Mouse (Mus musculus) neural tube, embryonic 12.5 days (tissue): Measurements from ENCODE around the gene Asb8. TPM values are rescaled to one million over a fixed set of nuclear protein-coding genes. Genes with fewer than 3 reads are reported as not detected.

ENCODE experiments used
- ATAC-seq: fragments of 200-750 bp; cut with Nextera tagmentation; 2 replicates; pipeline ENCODE4 v1.8.0; 2017; ENCODE audit warnings: low read depth, mild to moderate bottlenecking, moderate TSS enrichment, moderate library complexity; ENCODE audit not compliant: low FRiP score
- H3K27ac ChIP-seq: fragments of 300-500 bp; sonication (generic); 2 replicates; pipeline ENCODE4 v1.5.1; 2016
- H3K27me3 ChIP-seq: fragments of 300-500 bp; sonication (generic); replicated peaks from 2 replicates; pipeline ENCODE4 v1.6.1; 2016; ENCODE audit warnings: mild to moderate bottlenecking
- H3K36me3 ChIP-seq: fragments of 300-500 bp; sonication (generic); 2 replicates; pipeline ENCODE4 v1.6.1; 2016; ENCODE audit warnings: mild to moderate bottlenecking
- H3K4me1 ChIP-seq: fragments of 300-500 bp; sonication (generic); 2 replicates; pipeline ENCODE4 v1.6.1; 2016
- H3K4me2 ChIP-seq: fragments of 300-500 bp; sonication (generic); replicated peaks from 2 replicates; pipeline ENCODE4 v1.6.1; 2016; ENCODE audit warnings: mild to moderate bottlenecking
- H3K4me3 ChIP-seq: fragments of 300-500 bp; sonication (generic); 2 replicates; pipeline ENCODE4 v1.5.1; 2016
- H3K9ac ChIP-seq: fragments of 300-500 bp; sonication (generic); 2 replicates; pipeline ENCODE4 v1.6.1; 2016; ENCODE audit warnings: mild to moderate bottlenecking
- H3K9me3 ChIP-seq: fragments of 300-500 bp; sonication (generic); 2 replicates; pipeline ENCODE4 v1.6.1; 2016; ENCODE audit warnings: mild to moderate bottlenecking
- WGBS: fragments of 180-500 bp; shearing (Covaris S2); methylation state at CpG from one replicate; pipeline ENCODE4 v1.1.7; 2016; 5-methylcytosine and 5-hydroxymethylcytosine counted together
- polyA plus RNA-seq: library from polyadenylated mRNA; unstranded; fragments of >200 nt; fragmentation: Nextera tagmentation; extraction: Ambion mirVana; gene quantifications from 2 replicates; pipeline ENCODE4 v1.2.1, GENCODE M21; 2016

Gene Asb8
- polyA plus RNA-seq, 1 experiment from 2014 or later: 51.4 TPM

- H3K4me2 ChIP-seq: peak overlapping the region; percentile 75
- no peak for ATAC-seq
- peak overlapping the region; percentile 89 for H3K9ac ChIP-seq
- H3K4me3 ChIP-seq: peak overlapping the region; percentile 89
- H3K27ac ChIP-seq: no peak overlapping the region
- peaks cover 8% of the 10 kb centered on the region; the same call in 1 of the 2 replicates for H3K36me3 ChIP-seq
- H3K27me3 ChIP-seq: no peaks in the 10 kb centered on the region
- H3K4me1 ChIP-seq: peaks cover 11% of the 10 kb centered on the region
- 35% methylated on average over 4 of the region's 4 CpGs for WGBS
- H3K9me3 ChIP-seq: no peaks in the 10 kb centered on the region
Observed at GRCm38 (mm10) chr15:98091841-98092240, 73.6 kb downstream of the Asb8 start.

GRCm38 (mm10) chr15:98089421-98090183 is 75.8 kb downstream of the Asb8 start:
- Histone ChIP-seq H3K27ac (no peak overlapping the region), H3K4me3 (no peak overlapping the region), H3K4me1 (peaks cover 11% of the 10 kb centered on the region), H3K9ac (no peak overlapping the region), H3K4me2 (no peak overlapping the region), H3K36me3 (peaks cover 23% of the 10 kb centered on the region), H3K9me3 (no peaks in the 10 kb centered on the region), H3K27me3 (no peaks in the 10 kb centered on the region)
- 76% methylated on average over 9 of the region's 9 CpGs for WGBS
- no peak for ATAC-seq

GRCm38 (mm10) chr15:98088889-98089288 is 76.5 kb downstream of the Asb8 start:
- Histone ChIP-seq H3K36me3 (peaks cover 24% of the 10 kb centered on the region), H3K27ac (no peak overlapping the region), H3K9me3 (no peaks in the 10 kb centered on the region), H3K27me3 (no peaks in the 10 kb centered on the region), H3K9ac (no peak overlapping the region), H3K4me2 (no peak overlapping the region), H3K4me3 (no peak overlapping the region), H3K4me1 (peaks cover 11% of the 10 kb centered on the region)
- no peak for ATAC-seq
- 98% methylated on average over 1 of the region's 1 CpGs for WGBS

Other genes starting within 250 kb of the Asb8 start
- 50.2 and 50.8 TPM in 2 replicates for gene Tmem106c, start 201.4 kb downstream of the Asb8 start, polyA plus RNA-seq
- 182 and 193 TPM in 2 replicates for gene Col2a1, start 160.9 kb downstream of the Asb8 start, polyA plus RNA-seq
- gene Pfkm, start 73.0 kb downstream of the Asb8 start, polyA plus RNA-seq: 50.4 and 50.9 TPM in 2 replicates
- 31.6 and 33.1 TPM in 2 replicates for gene Senp1, start 71.9 kb downstream of the Asb8 start, polyA plus RNA-seq
- 22.5 and 24.0 TPM in 2 replicates for gene Ccdc184, start 1.5 kb upstream of the Asb8 start, polyA plus RNA-seq
- not detected in 2 replicates for gene Olfr288, start 29.9 kb upstream of the Asb8 start, polyA plus RNA-seq
- not detected in 2 replicates for gene Gm44579, start 55.4 kb upstream of the Asb8 start, polyA plus RNA-seq
- 0.15 TPM in 1 of 2 replicates, not detected in the other for gene Olfr287, start 55.4 kb upstream of the Asb8 start, polyA plus RNA-seq
- gene Olfr286, start 68.8 kb upstream of the Asb8 start, polyA plus RNA-seq: not detected in 2 replicates
- gene H1fnt, start 91.7 kb upstream of the Asb8 start, polyA plus RNA-seq: not detected in 2 replicates
- 2.9 and 3.5 TPM in 2 replicates for gene Zfp641, start 130.5 kb upstream of the Asb8 start, polyA plus RNA-seq
- gene Olfr285, start 151.7 kb upstream of the Asb8 start, polyA plus RNA-seq: not detected in 2 replicates
- not detected in 2 replicates for gene Olfr284, start 175.4 kb upstream of the Asb8 start, polyA plus RNA-seq
- gene Olfr283, start 215.3 kb upstream of the Asb8 start, polyA plus RNA-seq: not detected in 2 replicates